Mouse (Mus musculus): ENCODE measurements around the gene Lrrc4.

- TF ChIP-seq CTCF (IDR thresholded peaks at IDR 0.05) (no peak), EP300 (IDR thresholded peaks at IDR 0.05) (no peak)
Measured at GRCm38 (mm10) chr6:28747931-28748670, 83.4 kb downstream of the Lrrc4 start.
